Mouse (Mus musculus) heart, postnatal 0 days (tissue): ENCODE data around the gene Nde1. TPM values are rescaled to one million over a fixed set of nuclear protein-coding genes. Genes with fewer than 3 reads are reported as not detected.
A peak's percentile ranks its signal among the peaks of the same experiment; 100 is the strongest.

ENCODE experiments used
- ATAC-seq: fragments of 200-750 bp; cut with Nextera tagmentation; 2 replicates; pipeline ENCODE4 v1.8.0; 2017; ENCODE audit warnings: low read depth, moderate number of reproducible peaks, moderate library complexity; ENCODE audit not compliant: insufficient read depth
- DNase-seq: peaks from one replicate; pipeline ENCODE4 v3.0.0-alpha.2; 2016; ENCODE audit warnings: low spot score
- H3K27ac ChIP-seq: fragments of 300-500 bp; sonication (generic); 2 replicates; pipeline ENCODE4 v1.5.1; 2014; ENCODE audit warnings: low read depth, mild to moderate bottlenecking
- H3K27me3 ChIP-seq: fragments of 300-500 bp; sonication (generic); 2 replicates; pipeline ENCODE4 v1.6.1; 2014; ENCODE audit warnings: low read length, mixed read lengths; ENCODE audit not compliant: control insufficient read depth, insufficient read depth
- H3K36me3 ChIP-seq: fragments of 300-500 bp; sonication (generic); replicated peaks from 2 replicates; pipeline ENCODE4 v1.6.1; 2014; ENCODE audit warnings: low read length, mixed read lengths; ENCODE audit not compliant: control insufficient read depth, insufficient read depth
- H3K4me1 ChIP-seq: fragments of 300-500 bp; sonication (generic); 2 replicates; pipeline ENCODE4 v1.6.1; 2014; ENCODE audit warnings: antibody characterized with exemption; ENCODE audit not compliant: control insufficient read depth, insufficient read depth
- H3K4me2 ChIP-seq: fragments of 300-500 bp; sonication (generic); 2 replicates; pipeline ENCODE4 v1.6.1; 2014; ENCODE audit warnings: low read depth, mild to moderate bottlenecking, low read length, moderate library complexity
- H3K4me3 ChIP-seq: fragments of 300-500 bp; sonication (generic); 2 replicates; pipeline ENCODE4 v1.5.1; 2014; ENCODE audit warnings: low read depth, low read length
- H3K9ac ChIP-seq: fragments of 300-500 bp; sonication (generic); replicated peaks from 2 replicates; pipeline ENCODE4 v1.6.1; 2014; ENCODE audit warnings: low read depth, low read length, mixed read lengths
- H3K9me3 ChIP-seq: fragments of 300-500 bp; sonication (generic); replicated peaks from 2 replicates; pipeline ENCODE4 v1.6.1; 2016; ENCODE audit warnings: low read length; ENCODE audit not compliant: control insufficient read depth
- CTCF ChIP-seq: IDR thresholded peaks from 2 replicates; pipeline ENCODE4 v1.5.1; 2016; ENCODE audit warnings: antibody characterized with exemption, control low read depth, low read depth
- EP300 ChIP-seq: IDR thresholded peaks from 2 replicates; pipeline ENCODE4 v1.6.1; 2016; ENCODE audit warnings: antibody characterized with exemption, low read depth
- WGBS: fragments of 180-500 bp; shearing (Covaris S2); extraction: QIAGEN DNeasy Blood & Tissue Kit; methylation state at CpG from one replicate; pipeline ENCODE4 v1.1.7; 2014; 5-methylcytosine and 5-hydroxymethylcytosine counted together
- polyA plus RNA-seq: library from polyadenylated mRNA; unstranded; fragments of >200 nt; fragmentation: Nextera tagmentation; extraction: Ambion mirVana; gene quantifications from 2 replicates; pipeline ENCODE4 v1.2.1, GENCODE M21; 2015
- total RNA-seq: library from RNA; depleted of rRNA; stranded (reverse); fragments of >200 nt; gene quantifications from 2 replicates; pipeline ENCODE4 v1.2.3, GENCODE M21; 2014; ENCODE audit warnings: low replicate concordance

The Nde1 gene
- total and polyA plus RNA-seq, 2 experiments from 2014 or later = 37.0 to 61.6 TPM

DNA sequence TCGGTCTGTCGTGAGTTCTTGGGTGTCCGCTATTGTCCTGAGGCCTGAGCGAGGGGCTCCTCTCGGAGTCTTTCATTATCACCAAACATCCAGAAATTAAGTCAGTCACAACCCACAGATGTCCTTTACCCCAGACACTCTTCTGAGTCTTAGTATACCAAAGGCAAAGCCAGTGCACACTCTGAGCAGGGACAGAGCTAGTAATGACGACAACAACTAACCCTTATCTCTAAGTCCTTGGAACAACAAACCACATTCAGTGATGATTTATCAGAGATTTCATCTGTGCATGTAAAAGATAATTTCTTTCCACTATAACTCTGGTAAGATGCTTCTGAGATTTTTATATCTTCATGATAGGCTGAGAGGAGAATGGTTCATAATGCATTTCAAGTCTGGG lies 6.8 kb upstream of the Nde1 start:
- Histone ChIP-seq H3K4me2 (no peak overlapping the region), H3K27ac (no peak overlapping the region), H3K27me3 (no peaks in the 10 kb centered on the region), H3K9ac (no peak overlapping the region), H3K9me3 (no peaks in the 10 kb centered on the region), H3K4me1 (peaks cover 7% of the 10 kb centered on the region; the same call in 1 of the 2 replicates), H3K36me3 (peaks cover 29% of the 10 kb centered on the region), H3K4me3 (no peak overlapping the region)
- ATAC-seq (no peak), DNase-seq (no peak)
- 86% methylated on average over 4 of the region's 6 CpGs for WGBS
- no peak for TF ChIP-seq EP300
- no peak for TF ChIP-seq CTCF

DNA sequence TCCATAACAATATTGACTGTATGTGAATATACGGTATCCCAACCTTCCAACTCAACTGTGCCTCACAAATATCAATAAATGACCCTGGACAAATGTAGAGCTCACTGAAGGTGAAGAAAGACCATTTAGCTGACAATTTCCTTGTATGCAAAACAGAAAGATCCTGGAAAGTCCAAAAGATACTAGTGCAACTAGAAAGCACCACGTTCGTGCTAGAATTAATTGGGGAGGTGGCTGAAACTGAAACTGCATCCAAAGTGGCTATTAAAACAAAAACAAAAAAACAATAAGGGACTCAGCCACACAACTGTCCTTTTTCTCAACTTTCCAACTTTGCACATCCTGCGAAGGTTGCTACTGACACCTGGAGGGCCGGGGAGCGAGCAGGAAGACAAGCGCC lies 4.5 kb upstream of the Nde1 start:
- Histone ChIP-seq H3K27ac (peak overlapping the region; percentile 92), H3K27me3 (no peaks in the 10 kb centered on the region), H3K36me3 (peaks cover 7% of the 10 kb centered on the region), H3K4me3 (peak overlapping the region; percentile 85), H3K9ac (peak overlapping the region; percentile 81), H3K4me2 (peak overlapping the region; percentile 83), H3K4me1 (peaks cover 9% of the 10 kb centered on the region; the same call in 1 of the 2 replicates), H3K9me3 (no peaks in the 10 kb centered on the region)
- ATAC-seq = no peak
- WGBS = 5% methylated on average over 7 of the region's 7 CpGs
- TF ChIP-seq EP300 = no peak
- TF ChIP-seq CTCF = no peak
- DNase-seq = no peak

DNA sequence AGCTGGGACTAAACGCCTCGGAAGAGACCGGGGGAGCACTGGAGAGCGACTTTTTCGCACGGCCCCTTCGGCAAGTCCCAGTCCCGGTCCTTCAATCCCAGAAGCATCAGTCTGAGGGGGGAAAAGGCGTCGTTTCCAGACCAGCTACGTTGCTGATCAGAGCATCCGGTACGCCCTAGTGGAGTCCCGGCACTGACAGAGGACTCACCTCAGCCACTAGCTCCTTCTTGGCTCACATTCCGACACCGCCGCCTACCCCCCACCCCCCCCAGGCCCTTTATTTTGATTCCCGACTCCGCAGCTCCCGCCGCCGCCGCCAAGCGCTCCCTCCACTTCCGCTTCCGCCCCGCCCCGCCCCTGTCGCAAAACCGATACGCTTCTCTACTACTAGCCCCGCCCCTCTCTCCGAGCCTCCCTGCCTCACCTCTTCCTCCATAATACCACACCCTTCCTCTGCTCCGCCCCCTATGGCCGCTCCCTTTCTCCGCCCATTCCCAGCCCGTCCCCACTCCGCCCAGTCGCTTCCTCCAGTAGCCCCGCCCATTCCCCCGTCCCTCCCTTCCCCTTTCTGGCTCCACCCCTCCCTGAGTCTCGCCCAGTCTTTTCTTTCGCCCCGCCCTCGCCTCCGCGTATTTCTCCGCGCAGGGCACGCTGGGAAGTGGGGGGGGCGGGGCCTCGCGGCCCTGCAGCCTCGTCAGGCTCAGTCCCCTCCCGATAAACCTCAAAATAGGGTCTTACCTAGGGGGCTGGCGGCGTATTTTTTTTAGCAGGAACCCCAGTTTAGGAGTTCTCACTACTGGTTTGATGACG lies 3.9 kb upstream of the Nde1 start:
- peaks cover 15% of the 10 kb centered on the region; the same call in 1 of the 2 replicates for H3K4me1 ChIP-seq
- TF ChIP-seq EP300 (peak; percentile 78), CTCF (peak; percentile 35)
- H3K27me3 ChIP-seq = no peaks in the 10 kb centered on the region
- no peaks in the 10 kb centered on the region for H3K9me3 ChIP-seq
- peak overlapping the region; percentile 94 for H3K27ac ChIP-seq
- DNase-seq (peak; percentile 100), ATAC-seq (peak; percentile 96)
- H3K9ac ChIP-seq = peak overlapping the region; percentile 81
- peak overlapping the region; percentile 85 for H3K4me3 ChIP-seq
- H3K4me2 ChIP-seq = peak overlapping the region; percentile 83
- WGBS = under 1% methylated on average over 53 of the region's 58 CpGs
- H3K36me3 ChIP-seq = 0 out of 2 replicates have a peak, but pooled peaks cover 4% of the 10 kb centered on the region

DNA sequence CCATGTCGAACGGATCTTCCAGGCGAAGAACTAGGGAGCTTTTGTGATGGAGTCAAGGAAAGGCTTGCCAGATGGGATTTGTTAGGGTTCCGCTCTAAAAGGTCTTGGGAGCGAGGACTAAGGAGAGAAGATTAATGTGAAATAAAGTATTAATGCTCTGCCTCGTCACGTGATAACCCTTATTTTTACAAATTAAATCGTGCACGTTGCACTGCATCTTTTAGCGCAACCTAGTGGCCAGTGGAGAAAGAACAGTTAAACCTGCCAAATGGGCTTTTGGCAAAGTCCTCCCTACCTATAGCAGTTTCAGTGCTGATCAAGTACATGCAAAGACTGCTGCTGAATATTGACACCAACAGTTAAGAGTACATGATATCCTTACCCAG lies 3.3 kb upstream of the Nde1 start:
- Histone ChIP-seq H3K4me2 (peak overlapping the region; percentile 68), H3K36me3 (0 out of 2 replicates have a peak, but pooled peaks cover 4% of the 10 kb centered on the region), H3K9ac (peak overlapping the region; percentile 60), H3K9me3 (no peaks in the 10 kb centered on the region), H3K27me3 (no peaks in the 10 kb centered on the region), H3K27ac (peak overlapping the region; percentile 94), H3K4me1 (peaks cover 21% of the 10 kb centered on the region; the same call in 1 of the 2 replicates), H3K4me3 (peak overlapping the region; percentile 85)
- TF ChIP-seq CTCF (peak; percentile 91), EP300 (no peak; the same call in 1 of the 2 replicates)
- DNase-seq (peak; percentile 88), ATAC-seq (peak; percentile 9; the same call in 1 of the 2 replicates)
- under 1% methylated on average over 10 of the region's 10 CpGs for WGBS

DNA sequence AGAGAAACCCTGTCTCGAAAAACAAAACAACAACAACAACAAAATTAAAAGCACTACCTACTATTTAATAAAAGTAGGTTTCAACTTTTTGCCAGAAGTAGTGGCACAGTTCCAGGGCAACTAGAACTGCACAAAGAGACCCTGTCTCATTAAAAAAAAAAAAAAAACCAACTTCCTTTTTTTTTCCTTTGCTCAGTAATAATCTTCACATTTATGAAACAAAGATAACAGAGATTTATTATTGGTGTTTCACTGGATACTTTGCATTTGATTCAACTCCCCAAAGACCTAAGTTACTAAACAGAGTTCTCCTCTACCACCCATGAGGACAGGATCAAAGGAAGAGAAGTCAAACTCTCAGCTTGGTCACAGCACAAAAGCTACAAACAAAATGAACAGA lies 2.1 kb upstream of the Nde1 start:
- Histone ChIP-seq H3K36me3 (peaks cover 4% of the 10 kb centered on the region; the same call in 1 of the 2 replicates), H3K9me3 (no peaks in the 10 kb centered on the region), H3K27me3 (no peaks in the 10 kb centered on the region), H3K4me2 (no peak overlapping the region), H3K27ac (no peak overlapping the region), H3K4me3 (no peak overlapping the region), H3K4me1 (peaks cover 26% of the 10 kb centered on the region), H3K9ac (no peak overlapping the region)
- WGBS = 78% methylated on average over 1 of the region's 1 CpGs
- ATAC-seq (no peak), DNase-seq (no peak)
- TF ChIP-seq CTCF (no peak), EP300 (no peak)
